Mouse (Mus musculus): ENCODE results near the gene Gtpbp10.

Gtpbp10 gene

DNA sequence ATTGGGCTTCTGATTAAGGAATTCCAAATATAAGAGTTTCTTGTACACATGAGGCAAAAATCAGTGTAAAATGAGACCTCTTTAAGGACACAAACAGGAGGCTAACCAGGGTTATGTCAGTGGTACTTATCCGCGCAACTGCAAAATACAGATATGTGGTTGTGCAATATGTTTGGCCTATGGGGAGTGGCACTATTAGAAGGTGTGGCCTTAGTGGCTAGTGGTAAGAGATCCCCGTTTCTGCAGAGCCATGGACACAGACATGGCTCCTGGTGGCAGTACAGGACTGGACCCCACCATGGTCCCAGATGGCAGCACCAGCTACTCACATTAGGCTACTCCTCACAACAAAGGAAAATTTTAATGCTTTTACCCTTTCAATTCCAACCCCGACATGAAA is 64.3 kb downstream of the Gtpbp10 start:
- peak in 1 of 2 experiments; percentile 24 for DNase-seq

DNA sequence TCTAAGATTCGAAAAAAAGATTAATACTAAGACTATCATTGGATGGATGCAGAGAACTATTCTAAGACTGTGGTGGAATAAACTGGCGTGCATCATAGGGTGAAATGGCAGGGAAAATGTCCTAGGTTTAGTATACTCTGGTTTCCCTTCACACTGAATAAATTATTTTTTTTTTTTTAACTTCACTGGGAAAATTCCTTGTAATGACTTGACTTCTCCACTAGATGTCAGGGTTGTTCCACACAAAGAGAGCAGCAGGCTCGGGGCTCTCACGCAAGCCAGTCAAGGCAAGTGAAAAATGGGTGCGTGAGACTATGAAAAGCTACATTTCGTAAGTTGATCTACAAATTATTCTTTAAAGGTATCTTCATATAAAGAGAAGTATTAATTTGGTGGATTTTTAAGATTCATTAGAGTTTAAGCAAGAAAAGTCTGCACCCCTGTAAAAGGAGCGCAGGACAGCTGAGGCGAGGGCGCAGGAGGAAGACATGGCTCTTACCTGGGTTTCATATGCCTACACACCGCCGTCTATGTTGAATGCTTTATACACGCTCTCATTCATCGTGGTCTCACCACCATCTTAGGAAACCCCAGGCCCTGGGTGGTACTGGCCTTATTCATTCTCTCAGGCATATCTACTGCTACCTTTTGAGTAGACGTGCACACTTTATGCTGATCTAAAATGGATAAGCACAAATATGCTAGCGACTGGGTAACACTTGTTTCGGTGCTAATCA is 64.9 kb downstream of the Gtpbp10 start:
- peak in 1 of 2 experiments; percentile 35 for DNase-seq

DNA sequence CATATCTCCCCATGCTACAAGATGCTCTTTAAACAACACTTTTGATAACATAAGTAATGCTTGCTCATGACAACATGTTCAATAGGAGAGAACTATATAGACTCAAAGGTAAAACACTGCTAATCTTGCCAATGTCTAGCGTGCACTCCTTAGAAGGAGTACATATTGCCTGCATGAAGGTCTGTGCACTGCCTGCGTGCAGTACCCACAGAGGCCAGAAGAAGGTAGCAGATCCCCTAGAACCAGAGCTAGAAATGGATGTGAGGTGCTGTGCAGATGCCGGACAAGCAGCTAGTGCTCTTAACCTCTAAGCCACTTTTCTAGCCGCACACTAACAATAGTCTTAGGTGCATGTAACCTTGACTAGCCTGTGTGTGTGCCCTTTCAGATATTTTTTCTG is 67.2 kb downstream of the Gtpbp10 start:
- DNase-seq: no peak

Data from lung, adult 18-20 months (tissue).